21 mouse cellular contexts compared by ENCODE assay signal in the genomic region with DNA sequence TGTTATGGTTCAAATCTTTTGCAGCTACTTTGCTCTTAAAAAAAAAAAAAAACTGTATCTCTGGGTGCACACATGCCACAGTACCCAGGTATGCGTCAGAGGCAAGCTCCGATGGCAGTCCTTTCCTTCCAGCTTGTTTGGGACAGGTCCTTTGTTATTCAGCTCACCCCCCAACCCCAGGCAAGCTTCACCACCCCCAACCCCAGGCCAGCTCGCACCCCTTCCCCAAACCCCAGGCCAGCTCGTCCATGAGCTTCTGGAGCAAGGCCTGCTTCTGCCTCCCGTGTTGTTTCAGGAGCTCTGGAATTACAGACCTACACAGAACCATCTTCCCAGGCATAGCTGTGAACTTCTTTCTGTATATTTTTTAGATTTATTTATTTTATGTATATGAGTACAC.
"Had no signal": no experiment of that assay in that cellular context is flagged by ENCODE, and none has a peak within 500 bp of the region (broad histone marks: within the 10 kb centered on the region; RNA-seq: fewer than 3 reads in every experiment).

No protein-coding gene starts in this region.

- H3K4me1 ChIP-seq: heart, embryonic 15.5 days; hindbrain, embryonic 12.5 days; hindbrain, embryonic 15.5 days; intestine, embryonic 15.5 days had no signal

- H3K27me3 ChIP-seq: heart, embryonic 15.5 days; hindbrain, embryonic 12.5 days; hindbrain, embryonic 15.5 days; intestine, embryonic 15.5 days had no signal

- H3K36me3 ChIP-seq: heart, embryonic 12.5 days; heart, embryonic 13.5 days; heart, embryonic 15.5 days; hindbrain, embryonic 10.5 days; hindbrain, embryonic 12.5 days; hindbrain, embryonic 13.5 days; hindbrain, embryonic 15.5 days; intestine, embryonic 15.5 days; kidney, embryonic 15.5 days had no signal

- DNase-seq: kidney, adult 11 months; layer of hippocampus, adult 9-11 months; layer of hippocampus, postnatal 36 days had no signal

- H3K9me3 ChIP-seq: heart, embryonic 13.5 days; heart, embryonic 15.5 days; hindbrain, embryonic 10.5 days; hindbrain, embryonic 12.5 days; hindbrain, embryonic 13.5 days; hindbrain, embryonic 15.5 days; intestine, embryonic 15.5 days; kidney, embryonic 15.5 days had no signal

- H3K27ac ChIP-seq: heart, embryonic 13.5 days; heart, embryonic 15.5 days; hindbrain, embryonic 10.5 days; hindbrain, embryonic 12.5 days; hindbrain, embryonic 13.5 days; hindbrain, embryonic 14.5 days; hindbrain, embryonic 15.5 days; hindbrain, postnatal 0 days; intestine, embryonic 15.5 days; kidney, embryonic 15.5 days; kidney, postnatal 0 days; layer of hippocampus, adult 2 months; left cerebral cortex, adult 2 months had no signal

- H3K4me3 ChIP-seq: heart, embryonic 12.5 days; heart, embryonic 13.5 days; heart, embryonic 15.5 days; hindbrain, embryonic 10.5 days; hindbrain, embryonic 12.5 days; hindbrain, embryonic 13.5 days; hindbrain, embryonic 15.5 days; intestine, embryonic 15.5 days; kidney, embryonic 15.5 days; layer of hippocampus, adult 2 months; left cerebral cortex, adult 2 months had no signal

- H3K4me2 ChIP-seq: heart, embryonic 12.5 days; heart, embryonic 13.5 days; heart, embryonic 15.5 days; hindbrain, embryonic 12.5 days; hindbrain, embryonic 13.5 days; hindbrain, embryonic 14.5 days; hindbrain, embryonic 15.5 days; intestine, embryonic 15.5 days; kidney, embryonic 15.5 days had no signal

- ATAC-seq: hindbrain, embryonic 16.5 days; hindbrain, postnatal 0 days; inflammation-experienced regulatory T-cells, adult 6 months; intestine, embryonic 15.5 days; intestine, embryonic 16.5 days; intestine, postnatal 0 days had no signal

- H3K9ac ChIP-seq: heart, embryonic 12.5 days; heart, embryonic 13.5 days; heart, embryonic 15.5 days; hindbrain, embryonic 12.5 days; hindbrain, embryonic 13.5 days; hindbrain, embryonic 14.5 days; hindbrain, embryonic 15.5 days; intestine, embryonic 15.5 days; kidney, embryonic 15.5 days had no signal
